Mouse (Mus musculus): ENCODE data around the gene 4930539E08Rik. TPM values are rescaled to one million over a fixed set of nuclear protein-coding genes. Genes with fewer than 3 reads are reported as not detected.

The 4930539E08Rik gene
- polyA plus RNA-seq, 1 experiment from 2014 or later, result 3.9 TPM

DNA sequence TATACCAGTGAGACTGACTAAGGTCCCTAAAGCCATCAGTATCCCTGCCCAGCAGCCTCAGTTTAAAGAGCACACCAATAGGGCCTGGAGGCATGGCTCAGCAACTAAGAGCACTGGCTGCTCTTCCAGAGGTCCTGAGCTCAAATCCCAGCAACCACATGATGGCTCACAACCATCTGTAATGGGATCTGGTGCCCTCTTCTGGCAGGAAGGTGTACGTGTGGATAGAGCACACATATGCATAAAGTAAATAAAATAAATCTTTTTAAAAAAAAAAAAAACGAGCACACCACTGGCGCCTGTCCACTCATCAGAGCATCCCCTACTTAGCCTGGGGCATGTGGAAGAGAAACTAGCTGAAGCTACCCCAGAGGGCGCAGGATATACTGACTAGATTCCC, 13.6 kb downstream of the 4930539E08Rik start:
- Histone ChIP-seq H3K4me1 (ENCODE audit: control insufficient read depth, insufficient read depth, low read length) (no peaks in the 10 kb centered on the region), H3K27ac (ENCODE audit: low read length) (no peak overlapping the region)

DNA sequence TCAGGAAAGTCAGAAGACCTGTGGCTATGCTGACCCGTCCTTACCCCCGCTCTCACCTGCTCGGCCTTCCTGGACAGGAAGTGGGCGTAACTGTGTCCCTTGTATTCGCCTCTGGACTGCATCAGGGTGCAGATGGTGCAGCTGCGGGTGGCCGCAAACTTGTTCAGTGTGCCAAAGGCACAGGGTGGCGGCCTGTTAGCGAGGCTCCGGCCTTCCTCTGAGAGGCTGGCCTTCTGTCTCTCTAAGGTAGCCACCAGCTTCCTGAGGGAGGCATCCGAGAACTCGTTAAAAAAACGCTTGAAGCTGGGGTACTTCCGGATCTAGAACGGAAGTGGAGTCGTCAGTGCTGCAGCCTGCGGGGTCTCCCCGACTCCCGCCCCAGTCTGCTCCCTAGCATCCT, 15.7 kb downstream of the 4930539E08Rik start:
- 71% methylated on average over 19 of the region's 19 CpGs for WGBS
- no peak overlapping the region for H3K9ac ChIP-seq (ENCODE audit: low read depth, low read length)
- no peak overlapping the region for H3K4me2 ChIP-seq (ENCODE audit: low read depth, low read length)
- no peaks in the 10 kb centered on the region for H3K4me1 ChIP-seq (ENCODE audit: control insufficient read depth, insufficient read depth, low read length)
- peaks cover 2% of the 10 kb centered on the region; the same call in 1 of the 2 replicates for H3K36me3 ChIP-seq (ENCODE audit: control insufficient read depth, insufficient read depth, low read length)
- no peak overlapping the region for H3K27ac ChIP-seq (ENCODE audit: low read length)
- no peak for ATAC-seq
- no peak overlapping the region for H3K4me3 ChIP-seq (ENCODE audit: low read length)
- H3K27me3 ChIP-seq (replicated peaks; ENCODE audit: control insufficient read depth, insufficient read depth, low read length), result no peaks in the 10 kb centered on the region
- no peaks in the 10 kb centered on the region for H3K9me3 ChIP-seq (ENCODE audit: control insufficient read depth, low read length)

More for the DNA sequence above, 13.6 kb downstream of the 4930539E08Rik start:
- Histone ChIP-seq H3K9ac (ENCODE audit: low read depth, low read length) (no peak overlapping the region), H3K27me3 (replicated peaks; ENCODE audit: control insufficient read depth, insufficient read depth, low read length) (no peaks in the 10 kb centered on the region), H3K9me3 (ENCODE audit: control insufficient read depth, low read length) (no peaks in the 10 kb centered on the region), H3K4me2 (ENCODE audit: low read depth, low read length) (no peak overlapping the region), H3K4me3 (ENCODE audit: low read length) (no peak overlapping the region), H3K36me3 (ENCODE audit: control insufficient read depth, insufficient read depth, low read length) (peaks cover 2% of the 10 kb centered on the region; the same call in 1 of the 2 replicates)
- 66% methylated on average over 4 of the region's 4 CpGs for WGBS
- no peak for ATAC-seq

DNA sequence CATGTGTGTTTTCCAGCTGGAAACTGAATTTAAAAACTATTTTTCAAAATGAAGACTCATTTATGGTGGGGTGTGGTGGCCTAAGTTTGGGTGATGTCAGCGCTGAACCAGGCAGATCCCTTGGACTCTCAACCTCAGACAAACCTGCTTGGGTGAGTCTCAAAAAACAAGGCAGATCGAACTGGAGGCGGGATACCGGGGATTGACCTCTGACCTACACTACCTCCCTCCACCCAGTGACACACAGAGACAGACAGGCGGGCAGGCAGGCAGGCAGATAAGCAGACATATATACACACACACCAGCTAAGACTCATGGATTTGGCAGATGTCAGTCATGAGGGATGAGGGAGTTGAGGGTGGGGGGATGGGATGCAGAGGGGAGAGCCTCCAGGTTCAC, 16.9 kb downstream of the 4930539E08Rik start:
- Histone ChIP-seq H3K4me3 (ENCODE audit: low read length) (no peak overlapping the region), H3K4me2 (ENCODE audit: low read depth, low read length) (no peak overlapping the region), H3K9ac (ENCODE audit: low read depth, low read length) (no peak overlapping the region), H3K4me1 (ENCODE audit: control insufficient read depth, insufficient read depth, low read length) (no peaks in the 10 kb centered on the region), H3K27ac (ENCODE audit: low read length) (no peak overlapping the region), H3K36me3 (ENCODE audit: control insufficient read depth, insufficient read depth, low read length) (peaks cover 2% of the 10 kb centered on the region; the same call in 1 of the 2 replicates), H3K9me3 (ENCODE audit: control insufficient read depth, low read length) (no peaks in the 10 kb centered on the region), H3K27me3 (replicated peaks; ENCODE audit: control insufficient read depth, insufficient read depth, low read length) (no peaks in the 10 kb centered on the region)
- no peak for ATAC-seq
- 64% methylated on average over 5 of the region's 5 CpGs for WGBS

DNA sequence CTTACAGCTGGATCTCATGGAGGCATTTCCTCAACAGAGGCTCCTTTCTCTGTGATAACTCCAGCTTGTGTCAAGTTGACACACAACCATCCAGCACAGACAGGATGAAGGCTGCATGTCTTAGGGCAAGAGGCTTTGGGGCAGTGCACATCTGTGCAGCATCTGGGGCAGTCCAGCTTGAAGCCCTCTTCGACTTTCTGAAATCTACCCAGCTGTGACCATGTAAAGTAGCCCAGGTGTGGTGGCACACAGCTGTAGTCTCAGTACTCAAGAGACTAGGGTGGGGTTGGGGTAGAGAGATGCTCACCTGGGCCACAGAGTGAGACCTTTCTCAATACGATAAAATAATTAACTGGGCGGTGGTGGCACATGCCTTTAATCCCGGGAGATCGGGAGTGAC, 17.3 kb downstream of the 4930539E08Rik start:
- H3K4me2 ChIP-seq (ENCODE audit: low read depth, low read length), result no peak overlapping the region
- H3K4me1 ChIP-seq (ENCODE audit: control insufficient read depth, insufficient read depth, low read length), result no peaks in the 10 kb centered on the region
- peaks cover 2% of the 10 kb centered on the region; the same call in 1 of the 2 replicates for H3K36me3 ChIP-seq (ENCODE audit: control insufficient read depth, insufficient read depth, low read length)
- no peaks in the 10 kb centered on the region for H3K27me3 ChIP-seq (replicated peaks; ENCODE audit: control insufficient read depth, insufficient read depth, low read length)
- ATAC-seq, result no peak
- no peak overlapping the region for H3K4me3 ChIP-seq (ENCODE audit: low read length)
- H3K9ac ChIP-seq (ENCODE audit: low read depth, low read length), result no peak overlapping the region
- no peaks in the 10 kb centered on the region for H3K9me3 ChIP-seq (ENCODE audit: control insufficient read depth, low read length)
- 92% methylated on average over 5 of the region's 5 CpGs for WGBS
- H3K27ac ChIP-seq (ENCODE audit: low read length), result no peak overlapping the region

DNA sequence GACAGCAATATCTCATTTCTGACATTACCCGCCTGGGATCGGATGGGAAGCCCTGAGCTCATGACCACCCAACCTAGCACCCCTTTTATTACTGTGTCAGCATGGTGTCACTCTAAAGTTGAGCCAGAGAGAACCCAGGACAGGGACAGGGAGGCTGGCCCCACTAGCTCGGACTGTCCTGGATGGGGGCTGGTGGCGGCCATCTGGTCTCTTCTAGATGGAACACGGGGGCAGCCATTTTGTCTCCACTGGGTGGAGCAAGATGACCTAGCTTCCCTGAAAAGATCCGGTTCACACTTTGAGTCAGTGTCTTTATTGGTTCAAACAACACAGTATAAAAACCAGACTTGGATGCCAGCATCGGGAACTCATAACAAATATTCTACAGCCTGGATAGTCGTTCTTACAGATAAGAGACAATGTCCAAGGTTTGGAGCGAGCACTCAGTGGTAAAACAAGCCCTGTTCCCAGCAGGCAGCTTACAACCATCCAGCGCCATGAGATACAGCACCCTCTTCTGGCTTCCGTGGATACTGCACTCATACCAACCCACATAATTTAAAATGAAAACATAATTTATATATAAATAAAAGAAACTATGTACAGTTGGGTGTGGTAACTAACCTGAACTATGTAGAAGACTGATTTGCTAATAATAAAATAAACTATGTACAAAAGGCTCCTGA, 18.9 kb downstream of the 4930539E08Rik start:
- H3K4me3 ChIP-seq (ENCODE audit: low read length), result no peak overlapping the region
- no peaks in the 10 kb centered on the region for H3K4me1 ChIP-seq (ENCODE audit: control insufficient read depth, insufficient read depth, low read length)
- H3K9me3 ChIP-seq (ENCODE audit: control insufficient read depth, low read length), result no peaks in the 10 kb centered on the region
- no peak overlapping the region for H3K4me2 ChIP-seq (ENCODE audit: low read depth, low read length)
- H3K36me3 ChIP-seq (ENCODE audit: control insufficient read depth, insufficient read depth, low read length), result 0 out of 2 replicates have a peak, but pooled peaks cover 2% of the 10 kb centered on the region
- ATAC-seq, result no peak
- H3K27me3 ChIP-seq (replicated peaks; ENCODE audit: control insufficient read depth, insufficient read depth, low read length), result no peaks in the 10 kb centered on the region
- no peak overlapping the region for H3K9ac ChIP-seq (ENCODE audit: low read depth, low read length)
- WGBS, result 92% methylated on average over 11 of the region's 11 CpGs
- H3K27ac ChIP-seq (ENCODE audit: low read length), result no peak overlapping the region

DNA sequence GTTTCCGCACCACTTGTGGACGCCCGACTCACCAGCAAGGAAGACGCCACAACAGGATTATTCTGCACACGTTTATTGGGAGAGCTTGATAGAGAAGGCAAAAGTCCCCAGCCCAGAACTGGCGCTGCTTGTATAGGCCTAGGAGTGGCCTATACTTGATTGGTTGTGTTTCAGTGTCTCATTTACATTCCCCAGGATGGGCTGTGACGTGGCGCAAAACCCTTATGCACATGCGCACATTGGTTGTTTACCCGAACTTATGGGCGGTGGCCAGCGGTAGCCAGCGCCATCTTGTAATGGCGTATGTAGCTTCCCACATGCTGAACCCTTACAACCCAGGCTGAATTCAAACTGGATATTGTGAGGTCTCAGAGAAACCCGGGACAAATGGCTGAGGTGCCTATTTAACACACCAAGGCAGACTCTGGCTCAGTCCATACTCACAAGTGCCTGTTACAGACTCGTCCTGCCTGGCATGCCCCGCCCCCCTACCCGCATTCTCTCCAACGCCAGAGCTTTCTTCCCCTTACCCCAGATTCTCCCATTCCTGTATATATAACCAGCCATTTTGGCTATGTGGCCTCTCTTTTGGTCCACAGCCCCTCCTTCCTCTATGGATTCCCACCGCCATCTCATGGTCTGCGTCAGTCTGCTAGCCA, 19.8 kb downstream of the 4930539E08Rik start:
- H3K4me3 ChIP-seq (ENCODE audit: low read length), result no peak overlapping the region
- H3K4me2 ChIP-seq (ENCODE audit: low read depth, low read length), result no peak overlapping the region
- H3K27me3 ChIP-seq (replicated peaks; ENCODE audit: control insufficient read depth, insufficient read depth, low read length), result no peaks in the 10 kb centered on the region
- H3K4me1 ChIP-seq (ENCODE audit: control insufficient read depth, insufficient read depth, low read length), result no peaks in the 10 kb centered on the region
- 92% methylated on average over 21 of the region's 21 CpGs for WGBS
- H3K9ac ChIP-seq (ENCODE audit: low read depth, low read length), result no peak overlapping the region
- no peaks in the 10 kb centered on the region for H3K36me3 ChIP-seq (ENCODE audit: control insufficient read depth, insufficient read depth, low read length)
- H3K27ac ChIP-seq (ENCODE audit: low read length), result no peak overlapping the region
- no peaks in the 10 kb centered on the region for H3K9me3 ChIP-seq (ENCODE audit: control insufficient read depth, low read length)
- ATAC-seq, result no peak

DNA sequence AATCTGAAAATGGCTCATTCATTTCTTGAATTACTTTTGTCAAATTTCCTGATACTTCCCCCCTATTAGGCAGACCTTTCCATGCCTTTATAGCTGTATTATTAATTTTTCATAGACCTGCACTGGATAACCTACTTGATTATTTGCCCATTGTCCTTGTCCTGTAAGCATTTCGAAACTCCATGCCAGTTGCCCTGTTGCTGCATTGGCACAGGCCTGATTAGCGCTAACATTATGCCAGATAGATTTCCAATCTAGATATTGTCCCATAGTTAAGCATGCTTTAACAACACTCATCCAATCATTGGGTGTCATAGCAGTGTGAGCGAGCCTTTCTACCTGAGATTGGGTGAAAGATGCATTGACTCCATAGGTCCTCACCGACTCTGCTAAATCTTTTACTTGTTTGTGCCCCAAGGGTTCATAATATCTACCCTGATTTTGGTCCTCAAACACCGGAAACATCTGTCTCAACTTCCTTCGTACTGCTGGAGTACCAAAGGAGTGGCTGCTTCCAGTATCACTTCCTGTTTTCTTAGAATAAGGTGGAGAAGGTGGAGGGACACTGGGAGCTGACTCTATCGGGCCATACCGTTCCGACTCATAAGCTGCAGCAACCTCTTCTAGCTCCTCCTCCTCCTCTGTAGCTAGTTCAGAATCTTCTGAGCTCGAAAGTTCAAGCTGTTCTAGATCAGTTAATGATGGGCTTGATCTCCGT, 20.9 kb downstream of the 4930539E08Rik start:
- ATAC-seq, result no peak
- no peak overlapping the region for H3K9ac ChIP-seq (ENCODE audit: low read depth, low read length)
- no peak overlapping the region for H3K4me3 ChIP-seq (ENCODE audit: low read length)
- H3K27me3 ChIP-seq (replicated peaks; ENCODE audit: control insufficient read depth, insufficient read depth, low read length), result no peaks in the 10 kb centered on the region
- no peaks in the 10 kb centered on the region for H3K36me3 ChIP-seq (ENCODE audit: control insufficient read depth, insufficient read depth, low read length)
- 85% methylated on average over 11 of the region's 11 CpGs for WGBS
- no peak overlapping the region for H3K27ac ChIP-seq (ENCODE audit: low read length)
- H3K9me3 ChIP-seq (ENCODE audit: control insufficient read depth, low read length), result no peaks in the 10 kb centered on the region
- H3K4me1 ChIP-seq (ENCODE audit: control insufficient read depth, insufficient read depth, low read length), result no peaks in the 10 kb centered on the region
- no peak overlapping the region for H3K4me2 ChIP-seq (ENCODE audit: low read depth, low read length)

DNA sequence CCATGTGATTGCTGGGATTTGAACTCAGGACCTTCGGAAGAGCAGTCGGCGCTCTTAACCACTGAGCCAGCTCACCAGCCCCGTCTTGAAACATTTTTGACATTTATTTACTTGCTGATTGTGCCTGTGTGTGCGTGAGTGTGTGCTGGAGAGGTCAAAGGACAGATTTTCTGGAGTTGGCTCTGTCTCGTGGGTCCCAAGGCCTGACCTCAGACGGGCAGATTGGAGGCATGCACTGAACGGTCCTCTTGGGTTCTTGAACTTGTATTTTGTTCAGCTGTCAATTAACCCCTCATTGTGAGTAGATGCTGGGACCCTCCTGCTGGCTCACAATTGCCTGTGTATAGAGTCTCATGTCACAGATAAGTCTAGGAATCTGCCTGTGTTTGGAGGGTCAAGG, 28.9 kb downstream of the 4930539E08Rik start:
- Histone ChIP-seq H3K9me3 (ENCODE audit: control insufficient read depth, low read length) (no peaks in the 10 kb centered on the region), H3K4me2 (ENCODE audit: low read depth, low read length) (no peak overlapping the region), H3K36me3 (ENCODE audit: control insufficient read depth, insufficient read depth, low read length) (no peaks in the 10 kb centered on the region), H3K4me1 (ENCODE audit: control insufficient read depth, insufficient read depth, low read length) (no peaks in the 10 kb centered on the region), H3K9ac (ENCODE audit: low read depth, low read length) (no peak overlapping the region), H3K4me3 (ENCODE audit: low read length) (no peak overlapping the region), H3K27me3 (replicated peaks; ENCODE audit: control insufficient read depth, insufficient read depth, low read length) (no peaks in the 10 kb centered on the region), H3K27ac (ENCODE audit: low read length) (no peak overlapping the region)
- WGBS, result 73% methylated on average over 8 of the region's 8 CpGs
- no peak for ATAC-seq

DNA sequence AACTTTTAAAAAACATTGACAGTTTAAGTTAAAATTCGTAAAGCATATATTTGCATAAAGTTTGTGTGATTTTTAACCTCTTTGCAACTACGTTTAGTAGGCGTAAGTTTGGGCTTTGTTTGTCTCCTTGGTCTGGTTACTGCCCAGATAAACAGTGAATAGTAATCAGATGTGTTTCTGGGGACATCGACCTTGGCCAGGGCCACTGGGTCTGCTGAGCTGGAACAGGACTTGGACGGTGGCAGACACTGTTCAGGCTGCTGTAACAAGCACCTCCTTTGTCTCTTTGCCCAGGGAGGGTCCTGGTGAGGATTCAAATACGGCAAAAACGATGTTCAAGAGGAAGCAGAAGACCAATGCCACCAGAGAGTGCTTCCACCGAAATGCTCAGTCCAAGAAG, 29.9 kb downstream of the 4930539E08Rik start:
- Histone ChIP-seq H3K4me3 (ENCODE audit: low read length) (no peak overlapping the region), H3K9me3 (ENCODE audit: control insufficient read depth, low read length) (no peaks in the 10 kb centered on the region), H3K9ac (ENCODE audit: low read depth, low read length) (no peak overlapping the region), H3K36me3 (ENCODE audit: control insufficient read depth, insufficient read depth, low read length) (no peaks in the 10 kb centered on the region), H3K4me2 (ENCODE audit: low read depth, low read length) (no peak overlapping the region), H3K4me1 (ENCODE audit: control insufficient read depth, insufficient read depth, low read length) (peaks cover under 1% of the 10 kb centered on the region; the same call in 1 of the 2 replicates), H3K27me3 (replicated peaks; ENCODE audit: control insufficient read depth, insufficient read depth, low read length) (no peaks in the 10 kb centered on the region), H3K27ac (ENCODE audit: low read length) (no peak overlapping the region)
- no peak for ATAC-seq
- WGBS, result 85% methylated on average over 8 of the region's 8 CpGs

Data from intestine, embryonic 16.5 days (tissue).